In genomic region chr11:100781763-100782475, GRCm38 (mm10) we compare ENCODE assay signal across 20 mouse cellular contexts. TPM values are rescaled to one million over a fixed set of nuclear protein-coding genes. Genes with fewer than 3 reads are reported as not detected.
DNase-seq lines count a peak whose midpoint lies in the region; ATAC-seq and TF ChIP-seq lines count a peak whose summit lies in the region.
"Had no signal": no experiment of that assay in that cellular context is flagged by ENCODE, and none has a peak within 500 bp of the region (broad histone marks: within the 10 kb centered on the region; RNA-seq: fewer than 3 reads in every experiment).

No protein-coding gene starts in this region.

- intact Hi-C loops in heart, postnatal 36 days (cut with DNase I), result no loop called here

- in situ Hi-C loops in ES-E14 (cut with MboI; ENCODE audit: low sequenced_read_pairs in 2 of 2, unreplicated experiment in 2 of 2), result no loop called here

- no peaks in the 10 kb centered on the region for H3K27me3 ChIP-seq in heart, embryonic 16.5 days (ENCODE audit: control insufficient read depth, insufficient read depth, low read length)
- no peaks in the 10 kb centered on the region for H3K27me3 ChIP-seq in ES-Bruce4 (ENCODE audit: control insufficient read depth, insufficient read depth, low read length, poor library complexity, severe bottlenecking)
- no peaks in the 10 kb centered on the region for H3K27me3 ChIP-seq in lung, embryonic 16.5 days (ENCODE audit: control insufficient read depth, insufficient read depth, low read depth, low read length)
- no peaks in the 10 kb centered on the region for H3K27me3 ChIP-seq in forebrain, embryonic 13.5 days
- no peaks in the 10 kb centered on the region for H3K27me3 ChIP-seq in midbrain, embryonic 10.5 days (ENCODE audit: low read depth, poor library complexity, severe bottlenecking)
- H3K27me3 ChIP-seq: embryonic facial prominence, embryonic 12.5 days; limb, embryonic 15.5 days; midbrain, embryonic 13.5 days had no signal

- H3K27ac ChIP-seq in heart, embryonic 16.5 days (ENCODE audit: low read length), result no peak overlapping the region
- peak overlapping the region; percentile 18; the same call in 1 of the 2 replicates for H3K27ac ChIP-seq in ES-Bruce4 (ENCODE audit: insufficient read depth, low read length)
- no peak overlapping the region for H3K27ac ChIP-seq in ES-E14 (ENCODE audit: insufficient read depth, low read depth, low read length, poor library complexity, severe bottlenecking)
- H3K27ac ChIP-seq in lung, embryonic 16.5 days (ENCODE audit: low read length), result peak overlapping the region; percentile 68
- H3K27ac ChIP-seq in forebrain, embryonic 13.5 days, result no peak overlapping the region
- no peak overlapping the region for H3K27ac ChIP-seq in midbrain, embryonic 10.5 days (replicated peaks)
- H3K27ac ChIP-seq: embryonic facial prominence, embryonic 12.5 days; hindbrain, postnatal 0 days; limb, embryonic 15.5 days; midbrain, embryonic 13.5 days had no signal

- no peak overlapping the region for H3K4me3 ChIP-seq in heart, embryonic 16.5 days (ENCODE audit: low read length)
- H3K4me3 ChIP-seq in ES-Bruce4 (ENCODE audit: low read depth, low read length), result peak overlapping the region; percentile 63
- H3K4me3 ChIP-seq in ES-E14 (ENCODE audit: insufficient read depth in 1 of 2, low read depth in 1 of 2, low read length in 2 of 2, poor library complexity in 1 of 2, severe bottlenecking in 1 of 2), result peak overlapping the region; percentile 32 to 57
- H3K4me3 ChIP-seq in lung, embryonic 16.5 days (ENCODE audit: low read length), result no peak overlapping the region
- no peak overlapping the region for H3K4me3 ChIP-seq in forebrain, embryonic 13.5 days
- no peak overlapping the region for H3K4me3 ChIP-seq in midbrain, embryonic 10.5 days
- H3K4me3 ChIP-seq: embryonic facial prominence, embryonic 12.5 days; limb, embryonic 15.5 days; midbrain, embryonic 13.5 days had no signal

- ATAC-seq in heart, embryonic 16.5 days (replicated peaks; ENCODE audit: extremely low read depth, insufficient read depth, low FRiP score), result 0 out of 2 replicates have a peak, but pooled peaks have one; percentile 37
- peak; percentile 92 for ATAC-seq in lung, embryonic 16.5 days (ENCODE audit: low read depth)
- no peak for ATAC-seq in forebrain, embryonic 13.5 days
- ATAC-seq: forebrain, postnatal 0 days; hindbrain, postnatal 0 days; midbrain, embryonic 13.5 days had no signal

- H3K9ac ChIP-seq in heart, embryonic 16.5 days (ENCODE audit: low read length), result no peak overlapping the region
- peak overlapping the region; percentile 6 for H3K9ac ChIP-seq in ES-Bruce4 (ENCODE audit: low read depth, poor library complexity, severe bottlenecking)
- peak overlapping the region; percentile 60 for H3K9ac ChIP-seq in ES-E14 (ENCODE audit: insufficient read depth, low read depth, low read length, poor library complexity, severe bottlenecking)
- H3K9ac ChIP-seq in lung, embryonic 16.5 days (ENCODE audit: low read length), result 0 out of 2 replicates have a peak overlapping the region, but pooled peaks have one; percentile 6
- no peak overlapping the region for H3K9ac ChIP-seq in forebrain, embryonic 13.5 days
- H3K9ac ChIP-seq: embryonic facial prominence, embryonic 12.5 days; forebrain, postnatal 0 days; limb, embryonic 15.5 days; midbrain, embryonic 13.5 days had no signal

- WGBS in heart, embryonic 16.5 days, result 72% methylated on average over 15 of the region's 15 CpGs
- WGBS in lung, embryonic 16.5 days, result 54% methylated on average over 15 of the region's 15 CpGs
- 90% methylated on average over 15 of the region's 15 CpGs for WGBS in forebrain, embryonic 13.5 days
- 87% methylated on average over 15 of the region's 15 CpGs for WGBS in midbrain, embryonic 10.5 days

- no peak for TF ChIP-seq CTCF in ES-Bruce4 (IDR thresholded peaks at IDR 0.05; ENCODE audit: low read depth, low read length)

- H3K36me3 ChIP-seq in heart, embryonic 16.5 days (ENCODE audit: control insufficient read depth, insufficient read depth), result peaks cover 52% of the 10 kb centered on the region
- H3K36me3 ChIP-seq in ES-Bruce4 (ENCODE audit: control insufficient read depth, insufficient read depth, low read length, poor library complexity, severe bottlenecking) (no peaks in the 10 kb centered on the region), ES-E14 (ENCODE audit: control insufficient read depth, insufficient read depth, low read length, poor library complexity, severe bottlenecking) (no peaks in the 10 kb centered on the region)
- H3K36me3 ChIP-seq in lung, embryonic 16.5 days (ENCODE audit: control insufficient read depth, insufficient read depth, low read length), result peaks cover 12% of the 10 kb centered on the region; the same call in 1 of the 2 replicates
- peaks cover 17% of the 10 kb centered on the region for H3K36me3 ChIP-seq in forebrain, embryonic 13.5 days (ENCODE audit: poor library complexity, severe bottlenecking)
- H3K36me3 ChIP-seq in midbrain, embryonic 10.5 days, result peaks cover 26% of the 10 kb centered on the region

- no peak overlapping the region for H3K4me2 ChIP-seq in heart, embryonic 16.5 days (ENCODE audit: low read depth, low read length)
- no peak overlapping the region for H3K4me2 ChIP-seq in lung, embryonic 16.5 days (ENCODE audit: low read depth, low read length)
- no peak overlapping the region for H3K4me2 ChIP-seq in forebrain, embryonic 13.5 days
- H3K4me2 ChIP-seq: embryonic facial prominence, embryonic 12.5 days; limb, embryonic 15.5 days; midbrain, embryonic 13.5 days had no signal

- no peaks in the 10 kb centered on the region for H3K4me1 ChIP-seq in heart, embryonic 16.5 days (ENCODE audit: control insufficient read depth, insufficient read depth, low read length)
- H3K4me1 ChIP-seq in ES-Bruce4 (ENCODE audit: control insufficient read depth, insufficient read depth, low read length), result peaks cover 7% of the 10 kb centered on the region
- peaks cover 4 to 19% of the 10 kb centered on the region in 2 experiments; a peak in 3 of 4 replicates for H3K4me1 ChIP-seq in ES-E14 (ENCODE audit: control insufficient read depth in 2 of 2, insufficient read depth in 2 of 2, low read length in 2 of 2, poor library complexity in 1 of 2)
- H3K4me1 ChIP-seq in lung, embryonic 16.5 days (replicated peaks; ENCODE audit: control insufficient read depth, insufficient read depth, low read length), result 0 out of 2 replicates have a peak, but pooled peaks cover 3% of the 10 kb centered on the region
- no peaks in the 10 kb centered on the region for H3K4me1 ChIP-seq in forebrain, embryonic 13.5 days
- H3K4me1 ChIP-seq in midbrain, embryonic 10.5 days, result peaks cover 8% of the 10 kb centered on the region
- H3K4me1 ChIP-seq: limb, embryonic 15.5 days; midbrain, embryonic 13.5 days had no signal

- no peaks in the 10 kb centered on the region for H3K9me3 ChIP-seq in heart, embryonic 16.5 days (replicated peaks; ENCODE audit: control insufficient read depth, low read length)
- H3K9me3 ChIP-seq in ES-Bruce4 (replicated peaks; ENCODE audit: control insufficient read depth, insufficient read depth, low read length, poor library complexity, severe bottlenecking), result no peaks in the 10 kb centered on the region
- no peaks in the 10 kb centered on the region for H3K9me3 ChIP-seq in ES-E14 (ENCODE audit: control insufficient read depth, insufficient read depth, low read depth, low read length)
- H3K9me3 ChIP-seq in lung, embryonic 16.5 days (ENCODE audit: control insufficient read depth, low read length), result no peaks in the 10 kb centered on the region
- no peaks in the 10 kb centered on the region for H3K9me3 ChIP-seq in forebrain, embryonic 13.5 days (replicated peaks)
- H3K9me3 ChIP-seq in midbrain, embryonic 10.5 days (replicated peaks), result no peaks in the 10 kb centered on the region
- H3K9me3 ChIP-seq: embryonic facial prominence, embryonic 12.5 days; limb, embryonic 15.5 days; midbrain, embryonic 13.5 days had no signal

- no peak for TF ChIP-seq POLR2A in ES-Bruce4 (IDR thresholded peaks at IDR 0.05; ENCODE audit: insufficient read depth, low read length)

- no peak for TF ChIP-seq EP300 in ES-Bruce4 (IDR thresholded peaks at IDR 0.05; ENCODE audit: insufficient read depth, low read depth, low read length)

- no peak for DNase-seq in heart, postnatal 36 days
- no peak for DNase-seq in ES-E14 (ENCODE audit: low read depth, low spot score)
- DNase-seq in left cerebral cortex, adult 18-20 months (ENCODE audit: low spot score in 2 of 2), result no peak
- DNase-seq in midbrain, embryonic 10.5 days (ENCODE audit: low spot score), result no peak
- DNase-seq: adrenal gland, postnatal 14 days; cerebellum, adult 18-20 months; forebrain, postnatal 0 days; right cerebral cortex, postnatal 25 days had no signal

RNA-seq across cellular contexts. Expression of gene Ghdc, which starts 11.2 kb away (rescaled TPM):
- polyA plus RNA-seq in heart, embryonic 16.5 days (2015; fragmentation: Nextera tagmentation; extraction: Ambion mirVana), result 7.1 and 7.7 TPM in 2 replicates
- total RNA-seq in heart, postnatal 36 days (2021), result 1 to 10 TPM; 8.5 to 9.5 TPM
- 5.4 and 5.8 TPM in 2 replicates for polyA plus RNA-seq in ES-Bruce4 (2011; ENCODE audit: insufficient read depth, insufficient read length, low read depth, missing spikeins)
- 16.5 and 26.4 TPM in 2 replicates for total RNA-seq in ES-E14 (2012; rRNA removed)
- polyA plus RNA-seq in lung, embryonic 16.5 days (2015; fragmentation: Nextera tagmentation; extraction: Ambion mirVana), result 6.2 and 6.8 TPM in 2 replicates
- 1 to 10 TPM; 7.0 to 8.6 TPM for total RNA-seq in left cerebral cortex, adult 18-20 months (2021)
- 1.9 and 2.4 TPM in 2 replicates for polyA plus RNA-seq in forebrain, embryonic 13.5 days (2015; fragmentation: Nextera tagmentation; extraction: Ambion mirVana)
- 3.9 and 4.4 TPM in 2 replicates for polyA plus RNA-seq in midbrain, embryonic 10.5 days (2016; fragmentation: Nextera tagmentation; extraction: Ambion mirVana)

RNA-seq across cellular contexts. Expression of gene Hcrt, which starts 19.2 kb away (rescaled TPM):
- polyA plus RNA-seq in heart, embryonic 16.5 days (2015; fragmentation: Nextera tagmentation; extraction: Ambion mirVana), result not detected in 2 replicates
- total RNA-seq in heart, postnatal 36 days (2021), result not detected
- polyA plus RNA-seq in ES-Bruce4 (2011; ENCODE audit: insufficient read depth, insufficient read length, low read depth, missing spikeins), result not detected in 2 replicates
- total RNA-seq in ES-E14 (2012; rRNA removed), result not detected in 2 replicates
- polyA plus RNA-seq in lung, embryonic 16.5 days (2015; fragmentation: Nextera tagmentation; extraction: Ambion mirVana), result not detected in 2 replicates
- not detected for total RNA-seq in left cerebral cortex, adult 18-20 months (2021)
- not detected in 2 replicates for polyA plus RNA-seq in forebrain, embryonic 13.5 days (2015; fragmentation: Nextera tagmentation; extraction: Ambion mirVana)
- polyA plus RNA-seq in midbrain, embryonic 10.5 days (2016; fragmentation: Nextera tagmentation; extraction: Ambion mirVana), result 0.26 TPM in 1 of 2 replicates, not detected in the other
- total RNA-seq: adrenal gland, postnatal 14 days; gastrocnemius, adult 18-20 months; heart, adult 18-20 months; hindbrain, postnatal 0 days; layer of hippocampus, postnatal 14 days had no signal
- polyA plus RNA-seq: embryonic facial prominence, embryonic 12.5 days; large intestine, adult 2 months; limb, embryonic 15.5 days had no signal

RNA-seq across cellular contexts. Expression of gene Kcnh4, which starts 22.2 kb away (rescaled TPM):
- not detected in 2 replicates for polyA plus RNA-seq in heart, embryonic 16.5 days (2015; fragmentation: Nextera tagmentation; extraction: Ambion mirVana)
- not detected for total RNA-seq in heart, postnatal 36 days (2021)
- 0.17 and 0.21 TPM in 2 replicates for polyA plus RNA-seq in ES-Bruce4 (2011; ENCODE audit: insufficient read depth, insufficient read length, low read depth, missing spikeins)
- total RNA-seq in ES-E14 (2012; rRNA removed), result 0.45 and 0.48 TPM in 2 replicates
- not detected in 2 replicates for polyA plus RNA-seq in lung, embryonic 16.5 days (2015; fragmentation: Nextera tagmentation; extraction: Ambion mirVana)
- total RNA-seq in left cerebral cortex, adult 18-20 months (2021), result 10 to 100 TPM; 12.9 to 15.9 TPM
- polyA plus RNA-seq in forebrain, embryonic 13.5 days (2015; fragmentation: Nextera tagmentation; extraction: Ambion mirVana), result 3.4 and 4.6 TPM in 2 replicates
- 1.1 and 2.6 TPM in 2 replicates for polyA plus RNA-seq in midbrain, embryonic 10.5 days (2016; fragmentation: Nextera tagmentation; extraction: Ambion mirVana)
- total RNA-seq: gastrocnemius, adult 18-20 months; heart, adult 18-20 months had no signal
- polyA plus RNA-seq: limb, embryonic 15.5 days had no signal

RNA-seq across cellular contexts. Expression of gene Rab5c, which starts 43.9 kb away (rescaled TPM):
- 17.9 and 19.9 TPM in 2 replicates for polyA plus RNA-seq in heart, embryonic 16.5 days (2015; fragmentation: Nextera tagmentation; extraction: Ambion mirVana)
- total RNA-seq in heart, postnatal 36 days (2021), result 10 to 100 TPM; 54.3 to 62.1 TPM
- polyA plus RNA-seq in ES-Bruce4 (2011; ENCODE audit: insufficient read depth, insufficient read length, low read depth, missing spikeins), result 95.2 and 95.3 TPM in 2 replicates
- total RNA-seq in ES-E14 (2012; rRNA removed), result 83.8 and 124 TPM in 2 replicates
- 34.3 and 39.8 TPM in 2 replicates for polyA plus RNA-seq in lung, embryonic 16.5 days (2015; fragmentation: Nextera tagmentation; extraction: Ambion mirVana)
- total RNA-seq in left cerebral cortex, adult 18-20 months (2021), result 100 to 1,000 TPM; 152 to 162 TPM
- polyA plus RNA-seq in forebrain, embryonic 13.5 days (2015; fragmentation: Nextera tagmentation; extraction: Ambion mirVana), result 22.7 and 23.1 TPM in 2 replicates
- 14.8 and 15.4 TPM in 2 replicates for polyA plus RNA-seq in midbrain, embryonic 10.5 days (2016; fragmentation: Nextera tagmentation; extraction: Ambion mirVana)

Comparison
In these comparisons a context has a peak if more than half of its experiments do, and no peak if none do; other contexts are left out.
1. H3K27ac ChIP-seq: peak in ES-Bruce4 (single experiment) and lung, embryonic 16.5 days (single experiment); none in heart, embryonic 16.5 days (single experiment), ES-E14 (single experiment), forebrain, embryonic 13.5 days (single experiment) and midbrain, embryonic 10.5 days (single experiment).
2. H3K4me3 ChIP-seq: peak in ES-Bruce4 (single experiment) and ES-E14 (2 of 2); none in heart, embryonic 16.5 days (single experiment), lung, embryonic 16.5 days (single experiment), forebrain, embryonic 13.5 days (single experiment) and midbrain, embryonic 10.5 days (single experiment).
3. H3K9ac ChIP-seq: peak in ES-Bruce4 (single experiment), ES-E14 (single experiment) and lung, embryonic 16.5 days (single experiment); none in heart, embryonic 16.5 days (single experiment) and forebrain, embryonic 13.5 days (single experiment).